Comparison of ENCODE assay signal across 23 mouse cellular contexts in the genomic region with DNA sequence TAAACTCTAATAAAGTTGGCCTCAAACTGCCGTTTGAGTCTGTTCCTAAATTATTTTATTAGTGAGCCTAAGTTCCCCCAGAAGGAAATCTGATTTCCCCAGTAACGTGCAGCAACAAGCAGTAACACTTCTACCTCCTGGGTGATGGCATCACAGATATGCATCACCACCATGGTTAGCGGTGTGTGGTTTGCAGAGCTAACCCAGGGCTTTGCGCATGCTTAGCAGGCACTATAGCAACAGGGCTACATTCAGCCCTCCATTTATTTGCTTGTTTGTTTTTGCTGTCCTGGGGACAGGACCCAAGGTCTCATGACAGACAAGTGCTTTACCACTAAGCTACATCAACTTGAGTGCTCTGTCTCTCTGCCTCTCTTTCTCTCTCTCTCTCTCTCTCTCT. TPM values are rescaled to one million over a fixed set of nuclear protein-coding genes. Genes with fewer than 3 reads are reported as not detected.
DNase-seq lines count a peak whose midpoint lies in the region; ATAC-seq and TF ChIP-seq lines count a peak whose summit lies in the region.
"Had no signal": no experiment of that assay in that cellular context is flagged by ENCODE, and none has a peak within 500 bp of the region (broad histone marks: within the 10 kb centered on the region; RNA-seq: fewer than 3 reads in every experiment).

No protein-coding gene starts in this region.

- no peaks in the 10 kb centered on the region for H3K27me3 ChIP-seq in liver, embryonic 15.5 days
- H3K27me3 ChIP-seq in MEL (ENCODE audit: control insufficient read depth in 1 of 2, insufficient read depth in 2 of 2, low read length in 2 of 2), result peaks cover 2 to 3% of the 10 kb centered on the region in 2 experiments; a peak in 2 of 4 replicates
- no peaks in the 10 kb centered on the region for H3K27me3 ChIP-seq in forebrain, embryonic 10.5 days (ENCODE audit: poor library complexity, severe bottlenecking)
- H3K27me3 ChIP-seq: lung, embryonic 15.5 days; neural tube, embryonic 12.5 days had no signal

- no peak for TF ChIP-seq POLR2A in MEL (IDR thresholded peaks at IDR 0.05; ENCODE audit: control insufficient read depth in 1 of 2, insufficient read depth in 1 of 2, low read depth in 1 of 2, low read length in 2 of 2, poor library complexity in 1 of 2)

- peak overlapping the region; percentile 39; the same call in 1 of the 2 replicates for H3K27ac ChIP-seq in liver, embryonic 15.5 days (replicated peaks)
- no peak overlapping the region for H3K27ac ChIP-seq in MEL (ENCODE audit: control insufficient read depth, low read depth, low read length)
- H3K27ac ChIP-seq in forebrain, embryonic 10.5 days, result no peak overlapping the region
- H3K27ac ChIP-seq: gastrocnemius, adult 2 months; heart, adult 2 months; hindbrain, embryonic 14.5 days; lung, embryonic 15.5 days; neural tube, embryonic 12.5 days had no signal

- H3K4me2 ChIP-seq in liver, embryonic 15.5 days, result no peak overlapping the region
- H3K4me2 ChIP-seq: hindbrain, embryonic 14.5 days; lung, embryonic 15.5 days; neural tube, embryonic 12.5 days had no signal

- DNase-seq in liver (no peak), MEL (ENCODE audit: low read depth, low spot score) (peak; percentile 54)
- DNase-seq in thymus, postnatal 0 days (ENCODE audit: low spot score), result peak; percentile 54
- no peak for DNase-seq in forebrain, embryonic 10.5 days (ENCODE audit: extremely low spot score, low spot score)
- no peak for DNase-seq in kidney, adult 11 months
- DNase-seq in layer of hippocampus, adult 9-11 months, result no peak
- DNase-seq: adrenal gland, adult 8-10 months; cerebellum, adult 11 months; forebrain, postnatal 0 days; gastrocnemius, adult 2 months; heart, adult 2 months; kidney, postnatal 14 days had no signal

- H3K9me3 ChIP-seq in liver, embryonic 15.5 days (replicated peaks), result no peaks in the 10 kb centered on the region
- H3K9me3 ChIP-seq in MEL (replicated peaks; ENCODE audit: insufficient read depth, low read length), result no peaks in the 10 kb centered on the region
- no peaks in the 10 kb centered on the region for H3K9me3 ChIP-seq in forebrain, embryonic 10.5 days
- H3K9me3 ChIP-seq: G1E; lung, embryonic 15.5 days; neural tube, embryonic 12.5 days had no signal

- peaks cover 36% of the 10 kb centered on the region for H3K4me1 ChIP-seq in liver, embryonic 15.5 days (replicated peaks)
- peaks cover 0 to 3% of the 10 kb centered on the region in 2 experiments; a peak in 2 of 4 replicates for H3K4me1 ChIP-seq in MEL (ENCODE audit: control insufficient read depth in 1 of 2, insufficient read depth in 2 of 2, low read length in 2 of 2)
- H3K4me1 ChIP-seq in forebrain, embryonic 10.5 days, result peaks cover 8% of the 10 kb centered on the region
- H3K4me1 ChIP-seq: lung, embryonic 15.5 days; neural tube, embryonic 12.5 days had no signal

- 51% methylated on average over 4 of the region's 4 CpGs for WGBS in liver, embryonic 15.5 days (ENCODE audit: insufficient replicate concordance)
- WGBS in forebrain, embryonic 10.5 days, result 91% methylated on average over 4 of the region's 4 CpGs

- H3K4me3 ChIP-seq in liver, embryonic 15.5 days (replicated peaks), result no peak overlapping the region
- H3K4me3 ChIP-seq in MEL (ENCODE audit: control insufficient read depth in 1 of 2, insufficient read depth in 1 of 2, low read depth in 2 of 2, low read length in 2 of 2), result no peak overlapping the region
- no peak overlapping the region for H3K4me3 ChIP-seq in forebrain, embryonic 10.5 days
- H3K4me3 ChIP-seq: erythroblast, embryonic 14.5 days; gastrocnemius, adult 2 months; heart, adult 2 months; lung, embryonic 15.5 days; neural tube, embryonic 12.5 days had no signal

- ATAC-seq in liver, embryonic 15.5 days (ENCODE audit: insufficient read depth), result no peak
- peak; percentile 58 for ATAC-seq in inflammation-experienced regulatory T-cells, adult 6 months
- ATAC-seq: forebrain, postnatal 0 days; intestine, postnatal 0 days; midbrain, embryonic 16.5 days had no signal

- no peak overlapping the region for H3K9ac ChIP-seq in liver, embryonic 15.5 days
- no peak overlapping the region for H3K9ac ChIP-seq in MEL (ENCODE audit: control insufficient read depth, low read depth, low read length, poor library complexity, severe bottlenecking)
- H3K9ac ChIP-seq: forebrain, postnatal 0 days; hindbrain, embryonic 14.5 days; lung, embryonic 15.5 days; neural tube, embryonic 12.5 days had no signal

- no peak for TF ChIP-seq RAD21 in MEL (IDR thresholded peaks at IDR 0.05; ENCODE audit: low read depth, low read length)

- no peaks in the 10 kb centered on the region for H3K36me3 ChIP-seq in liver, embryonic 15.5 days (replicated peaks)
- no peaks in the 10 kb centered on the region for H3K36me3 ChIP-seq in MEL (ENCODE audit: control insufficient read depth in 1 of 2, insufficient read depth in 2 of 2, low read length in 2 of 2)
- H3K36me3 ChIP-seq in forebrain, embryonic 10.5 days (replicated peaks), result no peaks in the 10 kb centered on the region
- H3K36me3 ChIP-seq: lung, embryonic 15.5 days; neural tube, embryonic 12.5 days had no signal

- H3K79me2 ChIP-seq in MEL (ENCODE audit: control insufficient read depth, insufficient read depth, low read length, poor library complexity), result no peaks in the 10 kb centered on the region

- TF ChIP-seq EP300 in MEL (IDR thresholded peaks at IDR 0.05; ENCODE audit: low read depth in 1 of 2, low read length in 2 of 2), result 0 out of 4 replicates have a peak, but pooled peaks of 1 of the 2 experiments have one; percentile 13

- TF ChIP-seq CTCF in MEL (IDR thresholded peaks at IDR 0.05 in 2 of 3, conservative IDR thresholded peaks at IDR 0.05 in 1 of 3; ENCODE audit: control insufficient read depth in 1 of 3, insufficient read depth in 1 of 3, low read depth in 2 of 3, low read length in 3 of 3, poor library complexity in 1 of 3, severe bottlenecking in 1 of 3), result no peak

TF ChIP-seq in MEL, 35 proteins besides CTCF, POLR2A, EP300 and RAD21:
- TF ChIP-seq BHLHE40 (IDR thresholded peaks at IDR 0.05; ENCODE audit: borderline replicate concordance, low read depth, low read length) (no peak; the same call in 1 of the 2 replicates), CHD1 (IDR thresholded peaks at IDR 0.05; ENCODE audit: low read depth, low read length) (no peak), RCOR1 (IDR thresholded peaks at IDR 0.05; ENCODE audit: low read depth, low read length) (0 out of 2 replicates have a peak, but pooled peaks have one; percentile 40), NRF1 (IDR thresholded peaks at IDR 0.05; ENCODE audit: insufficient read depth, low read depth, low read length, poor library complexity, severe bottlenecking) (peak; percentile 72)

RNA-seq across cellular contexts. Expression of a gene that starts 8.2 kb away (rescaled TPM):
- 387 TPM in 2 replicates for polyA plus RNA-seq in liver, embryonic 15.5 days (2015; fragmentation: Nextera tagmentation; extraction: Ambion mirVana)
- 41.1 and 53.7 TPM in 2 replicates for total RNA-seq in MEL (2012; rRNA removed)
- 100 to 1,000 TPM in 1 of 2 experiments, not detected in 1; 547 TPM for polyA plus RNA-seq in MEL (2012; ENCODE audit: insufficient read depth in 1 of 2, insufficient read length in 2 of 2, low read depth in 1 of 2, low replicate concordance in 2 of 2, missing spikeins in 1 of 2)
- 10 to 100 TPM; 46.4 to 53.4 (median 46.5) TPM for polyA plus RNA-seq in inflammation-experienced regulatory T-cells, adult 6 months (2017; shearing (Covaris generic))
- polyA plus RNA-seq in thymus, postnatal 0 days (2015; fragmentation: Nextera tagmentation; extraction: Ambion mirVana), result 356 and 374 TPM in 2 replicates
- polyA plus RNA-seq in forebrain, embryonic 10.5 days (2016; fragmentation: Nextera tagmentation; extraction: Ambion mirVana), result 424 and 464 TPM in 2 replicates

RNA-seq across cellular contexts. Expression of a gene that starts 29.2 kb away (rescaled TPM):
- 386 and 388 TPM in 2 replicates for polyA plus RNA-seq in liver, embryonic 15.5 days (2015; fragmentation: Nextera tagmentation; extraction: Ambion mirVana)
- 7.4 and 11.8 TPM in 2 replicates for total RNA-seq in MEL (2012; rRNA removed)
- 10 to 100 TPM in 1 of 2 experiments, not detected in 1; 19.9 TPM for polyA plus RNA-seq in MEL (2012; ENCODE audit: insufficient read depth in 1 of 2, insufficient read length in 2 of 2, low read depth in 1 of 2, low replicate concordance in 2 of 2, missing spikeins in 1 of 2)
- polyA plus RNA-seq in inflammation-experienced regulatory T-cells, adult 6 months (2017; shearing (Covaris generic)), result under 1 TPM in 2 of 3 experiments, not detected in 1; 0.15 to 0.32 TPM
- 5.3 and 6.8 TPM in 2 replicates for polyA plus RNA-seq in thymus, postnatal 0 days (2015; fragmentation: Nextera tagmentation; extraction: Ambion mirVana)
- 13.8 and 19.7 TPM in 2 replicates for polyA plus RNA-seq in forebrain, embryonic 10.5 days (2016; fragmentation: Nextera tagmentation; extraction: Ambion mirVana)
- total RNA-seq: forebrain, postnatal 0 days; gastrocnemius, adult 2 months; layer of hippocampus, postnatal 10 days; left cerebral cortex, postnatal 10 days had no signal
- polyA plus RNA-seq: forebrain, postnatal 0 days; midbrain, embryonic 16.5 days had no signal

RNA-seq across cellular contexts. Expression of a gene that starts 46.5 kb away (rescaled TPM):
- polyA plus RNA-seq in liver, embryonic 15.5 days (2015; fragmentation: Nextera tagmentation; extraction: Ambion mirVana), result 45.1 and 51.9 TPM in 2 replicates
- 124 and 136 TPM in 2 replicates for total RNA-seq in MEL (2012; rRNA removed)
- 100 to 1,000 TPM; 182 to 246 TPM for polyA plus RNA-seq in MEL (2012; ENCODE audit: insufficient read depth in 1 of 2, insufficient read length in 2 of 2, low read depth in 1 of 2, low replicate concordance in 2 of 2, missing spikeins in 1 of 2)
- 10 to 100 TPM; 63.1 to 97.7 (median 70.1) TPM for polyA plus RNA-seq in inflammation-experienced regulatory T-cells, adult 6 months (2017; shearing (Covaris generic))
- polyA plus RNA-seq in thymus, postnatal 0 days (2015; fragmentation: Nextera tagmentation; extraction: Ambion mirVana), result 111 and 114 TPM in 2 replicates
- 75.7 and 77.5 TPM in 2 replicates for polyA plus RNA-seq in forebrain, embryonic 10.5 days (2016; fragmentation: Nextera tagmentation; extraction: Ambion mirVana)

RNA-seq across cellular contexts. Expression of a gene that starts 53.3 kb away (rescaled TPM):
- polyA plus RNA-seq in liver, embryonic 15.5 days (2015; fragmentation: Nextera tagmentation; extraction: Ambion mirVana), result 8.2 and 10.5 TPM in 2 replicates
- 4.1 and 5.0 TPM in 2 replicates for total RNA-seq in MEL (2012; rRNA removed)
- polyA plus RNA-seq in MEL (2012; ENCODE audit: insufficient read depth in 1 of 2, insufficient read length in 2 of 2, low read depth in 1 of 2, low replicate concordance in 2 of 2, missing spikeins in 1 of 2), result 1 to 10 TPM in 1 of 2 experiments, not detected in 1; 3.5 TPM
- polyA plus RNA-seq in inflammation-experienced regulatory T-cells, adult 6 months (2017; shearing (Covaris generic)), result 10 to 100 TPM in 2 of 3 experiments, 1 to 10 TPM in 1; 8.1 to 18.0 (median 15.4) TPM
- polyA plus RNA-seq in thymus, postnatal 0 days (2015; fragmentation: Nextera tagmentation; extraction: Ambion mirVana), result 19.9 and 20.9 TPM in 2 replicates
- 10.4 and 13.8 TPM in 2 replicates for polyA plus RNA-seq in forebrain, embryonic 10.5 days (2016; fragmentation: Nextera tagmentation; extraction: Ambion mirVana)

Comparison
In these comparisons a context has a peak if more than half of its experiments do, and no peak if none do; other contexts are left out.
1. DNase-seq: peak in MEL (single experiment) and thymus, postnatal 0 days (single experiment); none in liver (single experiment), forebrain, embryonic 10.5 days (single experiment), kidney, adult 11 months (single experiment) and layer of hippocampus, adult 9-11 months (single experiment).
2. RNA of a gene that starts 29.2 kb away (polyA plus RNA-seq): 386 to 388 TPM in liver, embryonic 15.5 days; 19.9 TPM in MEL, 13.8 to 19.7 TPM in forebrain, embryonic 10.5 days, 5.3 to 6.8 TPM in thymus, postnatal 0 days and 0.15 to 0.32 TPM in inflammation-experienced regulatory T-cells, adult 6 months; every median in the first group is over 10 times any median in the second.